Mouse (Mus musculus) liver, embryonic 11.5 days (tissue): ENCODE results near the gene Gpr21. TPM values are rescaled to one million over a fixed set of nuclear protein-coding genes. Genes with fewer than 3 reads are reported as not detected.

Experiments
- ATAC-seq: fragments of 200-750 bp; cut with Nextera tagmentation; replicated peaks from 2 replicates; pipeline ENCODE4 v1.8.0; 2017; ENCODE audit warnings: moderate number of reproducible peaks, mild to moderate bottlenecking, moderate TSS enrichment, moderate library complexity; ENCODE audit not compliant: low FRiP score
- DNase-seq: peaks from one replicate; pipeline ENCODE4 v3.0.0-alpha.2; 2017; ENCODE audit warnings: low spot score
- H3K27ac ChIP-seq: fragments of 300-500 bp; sonication (generic); 2 replicates; pipeline ENCODE4 v1.5.1; 2014; ENCODE audit warnings: mild to moderate bottlenecking, low read depth, low read length, control low read depth
- H3K27me3 ChIP-seq: fragments of 300-500 bp; sonication (generic); replicated peaks from 2 replicates; pipeline ENCODE4 v1.6.1; 2014; ENCODE audit warnings: low read length, mixed read lengths; ENCODE audit not compliant: control insufficient read depth, insufficient read depth
- H3K36me3 ChIP-seq: fragments of 300-500 bp; sonication (generic); 2 replicates; pipeline ENCODE4 v1.6.1; 2014; ENCODE audit warnings: mild to moderate bottlenecking, low read length, moderate library complexity, mixed read lengths; ENCODE audit not compliant: control insufficient read depth, insufficient read depth
- H3K4me1 ChIP-seq: fragments of 300-500 bp; sonication (generic); replicated peaks from 2 replicates; pipeline ENCODE4 v1.6.1; 2014; ENCODE audit warnings: low read length, mixed read lengths; ENCODE audit not compliant: control insufficient read depth, insufficient read depth
- H3K4me2 ChIP-seq: fragments of 300-500 bp; sonication (generic); 2 replicates; pipeline ENCODE4 v1.6.1; 2014; ENCODE audit warnings: mild to moderate bottlenecking, control low read depth, moderate library complexity
- H3K4me3 ChIP-seq: fragments of 300-500 bp; sonication (generic); 2 replicates; pipeline ENCODE4 v1.5.1; 2014; ENCODE audit warnings: low read depth, low read length, control low read depth
- H3K9ac ChIP-seq: fragments of 300-500 bp; sonication (generic); 2 replicates; pipeline ENCODE4 v1.6.1; 2014; ENCODE audit warnings: low read depth, low read length, control low read depth
- H3K9me3 ChIP-seq: fragments of 300-500 bp; sonication (generic); 2 replicates; pipeline ENCODE4 v1.6.1; 2016; ENCODE audit warnings: low read length, inconsistent platforms, mixed read lengths; ENCODE audit not compliant: control insufficient read depth
- WGBS: fragments of 180-500 bp; shearing (Covaris S2); extraction: QIAGEN DNeasy Blood & Tissue Kit; methylation state at CpG from one replicate; pipeline ENCODE4 v1.1.7; 2014; 5-methylcytosine and 5-hydroxymethylcytosine counted together
- polyA plus RNA-seq: library from polyadenylated mRNA; unstranded; fragments of >200 nt; fragmentation: Nextera tagmentation; extraction: Ambion mirVana; gene quantifications from 2 replicates; pipeline ENCODE4 v1.2.1, GENCODE M21; 2014

The Gpr21 gene
- polyA plus RNA-seq, 1 experiment from 2014 or later, result 0.51 TPM

- Histone ChIP-seq H3K4me2 (peak overlapping the region; percentile 42; the same call in 1 of the 2 replicates), H3K4me3 (no peak overlapping the region), H3K4me1 (peaks cover 17% of the 10 kb centered on the region), H3K27me3 (no peaks in the 10 kb centered on the region), H3K9me3 (no peaks in the 10 kb centered on the region), H3K9ac (no peak overlapping the region), H3K36me3 (peaks cover 7% of the 10 kb centered on the region), H3K27ac (peak overlapping the region; percentile 82)
- WGBS, result 67% methylated on average over 1 of the region's 1 CpGs
- ATAC-seq (peak; percentile 99), DNase-seq (no peak)
Observed at GRCm38 (mm10) chr2:37549346-37550012, 33.3 kb downstream of the Gpr21 start.

- H3K4me3 ChIP-seq, result no peak overlapping the region
- no peaks in the 10 kb centered on the region for H3K9me3 ChIP-seq
- no peak overlapping the region for H3K9ac ChIP-seq
- H3K27ac ChIP-seq, result no peak overlapping the region
- H3K27me3 ChIP-seq, result no peaks in the 10 kb centered on the region
- H3K36me3 ChIP-seq, result peaks cover 12% of the 10 kb centered on the region
- no peak overlapping the region for H3K4me2 ChIP-seq
- no peak for ATAC-seq
- WGBS, result 86% methylated on average over 2 of the region's 2 CpGs
- no peaks in the 10 kb centered on the region for H3K4me1 ChIP-seq
- no peak for DNase-seq
Observed at GRCm38 (mm10) chr2:37556366-37556765, 40.2 kb downstream of the Gpr21 start.

GRCm38 (mm10) chr2:37565579-37565978, 49.4 kb downstream of the Gpr21 start:
- Histone ChIP-seq H3K27ac (no peak overlapping the region), H3K4me1 (peaks cover 4% of the 10 kb centered on the region; the same call in 1 of the 2 replicates), H3K36me3 (peaks cover 11% of the 10 kb centered on the region; the same call in 1 of the 2 replicates), H3K9me3 (no peaks in the 10 kb centered on the region), H3K4me2 (no peak overlapping the region), H3K27me3 (no peaks in the 10 kb centered on the region), H3K4me3 (no peak overlapping the region), H3K9ac (no peak overlapping the region)
- ATAC-seq (no peak; the same call in 1 of the 2 replicates), DNase-seq (no peak)
- 42% methylated on average over 2 of the region's 2 CpGs for WGBS

- H3K4me2 ChIP-seq, result no peak overlapping the region
- no peak overlapping the region for H3K4me3 ChIP-seq
- no peaks in the 10 kb centered on the region for H3K9me3 ChIP-seq
- H3K36me3 ChIP-seq, result peaks cover 11% of the 10 kb centered on the region; the same call in 1 of the 2 replicates
- 25% methylated on average over 1 of the region's 1 CpGs for WGBS
- H3K4me1 ChIP-seq, result peaks cover 4% of the 10 kb centered on the region; the same call in 1 of the 2 replicates
- H3K27me3 ChIP-seq, result no peaks in the 10 kb centered on the region
- no peak for ATAC-seq
- DNase-seq, result no peak
- no peak overlapping the region for H3K27ac ChIP-seq
- no peak overlapping the region for H3K9ac ChIP-seq
Observed at GRCm38 (mm10) chr2:37566035-37566434, 49.9 kb downstream of the Gpr21 start.

GRCm38 (mm10) chr2:37569888-37570287, 53.8 kb downstream of the Gpr21 start:
- WGBS, result 88% methylated on average over 5 of the region's 5 CpGs
- Histone ChIP-seq H3K4me2 (no peak overlapping the region), H3K9me3 (no peaks in the 10 kb centered on the region), H3K27ac (no peak overlapping the region), H3K36me3 (peaks cover 6% of the 10 kb centered on the region; the same call in 1 of the 2 replicates), H3K4me3 (no peak overlapping the region), H3K9ac (no peak overlapping the region), H3K4me1 (peaks cover 3% of the 10 kb centered on the region; the same call in 1 of the 2 replicates), H3K27me3 (no peaks in the 10 kb centered on the region)
- ATAC-seq (no peak), DNase-seq (no peak)

Other genes with a start within 250 kb of the Gpr21 start
- gene Olfr368, start 189.8 kb upstream of the Gpr21 start, polyA plus RNA-seq, result not detected in 2 replicates
- gene Pdcl, start 157.0 kb upstream of the Gpr21 start, polyA plus RNA-seq, result 26.0 and 30.3 TPM in 2 replicates
- gene Rc3h2, start 93.4 kb upstream of the Gpr21 start, polyA plus RNA-seq, result 7.2 and 8.8 TPM in 2 replicates
- gene Zbtb26, start 73.2 kb upstream of the Gpr21 start, polyA plus RNA-seq, result 7.6 and 7.7 TPM in 2 replicates
- gene Zbtb6, start 73.2 kb upstream of the Gpr21 start, polyA plus RNA-seq, result 4.0 and 4.4 TPM in 2 replicates
- 20.3 and 20.4 TPM in 2 replicates for gene Rabgap1, start 73.1 kb upstream of the Gpr21 start, polyA plus RNA-seq
- gene Strbp, start 187.5 kb downstream of the Gpr21 start, polyA plus RNA-seq, result 37.2 and 38.8 TPM in 2 replicates